Mouse (Mus musculus) right cerebral cortex, postnatal 25 days (tissue): Measurements from ENCODE around the gene Npm3.

Experiments used
- DNase-seq: peaks from one replicate; pipeline ENCODE4 v3.0.0; 2022

The Npm3 gene

DNA sequence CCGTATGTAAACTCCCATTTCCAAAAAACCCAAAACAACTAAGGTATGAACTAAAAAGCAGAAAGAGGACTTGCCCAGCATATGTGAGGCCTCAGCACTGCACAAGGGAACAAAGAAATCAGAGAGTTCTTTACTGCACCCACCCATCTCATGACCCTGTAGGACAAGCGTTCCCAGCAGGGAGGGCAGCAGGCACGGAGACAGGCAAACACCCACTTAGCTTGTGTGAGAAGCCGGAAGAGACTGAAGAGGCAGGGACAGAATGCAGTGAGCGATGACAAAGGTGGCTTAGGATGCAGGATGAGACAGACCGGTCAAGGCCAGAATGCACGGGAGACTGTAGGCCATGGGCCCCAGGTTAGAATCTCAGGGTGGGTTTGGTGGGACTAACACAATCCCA is 17.7 kb downstream of the Npm3 start:
- no peak for DNase-seq

DNA sequence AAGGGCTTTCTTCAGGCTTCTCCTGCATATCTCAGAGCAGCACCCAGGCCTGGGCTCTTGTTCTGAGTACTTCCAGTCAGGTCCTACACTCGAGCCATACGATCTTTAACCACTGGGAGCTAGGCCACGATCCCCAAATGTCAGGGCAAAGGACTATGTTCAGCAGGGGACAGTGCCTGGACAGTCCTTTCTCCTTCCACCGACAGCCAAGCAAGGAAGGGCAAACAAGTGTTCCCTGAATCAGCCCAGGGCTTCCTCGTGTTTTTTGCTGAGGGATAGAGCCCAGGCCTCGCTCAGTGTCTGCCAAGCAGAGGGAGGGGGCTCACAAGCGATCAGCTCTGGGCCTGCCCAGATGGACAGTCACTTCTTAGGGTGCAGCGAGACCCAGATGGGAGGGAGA is 19.3 kb downstream of the Npm3 start:
- no peak for DNase-seq

GRCm38 (mm10) chr19:45727231-45727630 is 22.2 kb downstream of the Npm3 start:
- DNase-seq: no peak

GRCm38 (mm10) chr19:45725677-45726277 is 23.6 kb downstream of the Npm3 start:
- DNase-seq: no peak

GRCm38 (mm10) chr19:45722188-45722587 is 27.2 kb downstream of the Npm3 start:
- no peak for DNase-seq

GRCm38 (mm10) chr19:45718286-45718685 is 31.1 kb downstream of the Npm3 start:
- DNase-seq: no peak

DNA sequence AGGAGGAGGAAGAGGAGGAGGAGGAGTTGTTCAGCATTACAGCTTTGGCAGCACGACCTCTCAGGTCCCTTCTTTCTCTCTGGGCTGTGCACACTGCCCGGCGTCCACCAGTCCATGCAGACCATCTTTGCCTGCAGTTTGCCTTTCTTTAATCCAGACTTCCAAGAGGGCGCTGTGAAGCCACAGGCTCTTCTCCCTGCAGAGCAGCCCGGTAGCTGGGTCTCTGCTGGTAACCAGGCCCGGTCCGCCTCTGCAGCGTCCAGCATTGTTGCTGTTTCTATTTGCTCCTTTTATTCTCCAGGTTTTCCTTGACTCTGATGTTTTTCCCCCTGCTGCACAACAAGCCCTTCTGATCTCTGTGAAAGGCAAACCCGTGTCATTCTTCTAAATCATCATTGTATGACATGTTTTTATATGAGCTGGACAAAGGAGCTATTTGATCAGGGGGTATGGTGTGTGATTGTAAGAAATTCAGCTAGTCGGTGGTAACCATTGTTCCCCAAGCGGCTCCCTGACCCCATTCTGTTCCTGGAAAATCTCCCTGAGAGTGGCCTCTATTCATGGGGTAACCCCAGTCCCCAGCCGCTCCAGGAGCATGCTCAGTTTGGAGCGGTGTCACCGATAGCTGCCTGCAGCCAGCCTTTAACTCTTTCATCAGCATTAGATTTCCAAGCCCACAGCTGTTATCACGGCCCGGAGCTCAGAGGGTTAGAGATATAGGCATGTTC is 31.7 kb downstream of the Npm3 start:
- DNase-seq: peak; percentile 15

- DNase-seq: no peak
Observed at GRCm38 (mm10) chr19:45708704-45709103, 40.7 kb downstream of the Npm3 start.
